Mouse (Mus musculus) liver, embryonic 11.5 days (tissue): ENCODE data around the gene Zmat3. TPM values are rescaled to one million over a fixed set of nuclear protein-coding genes. Genes with fewer than 3 reads are reported as not detected.

Experiments
- ATAC-seq: fragments of 200-750 bp; cut with Nextera tagmentation; replicated peaks from 2 replicates; pipeline ENCODE4 v1.8.0; 2017; ENCODE audit warnings: moderate number of reproducible peaks, mild to moderate bottlenecking, moderate TSS enrichment, moderate library complexity; ENCODE audit not compliant: low FRiP score
- DNase-seq: peaks from one replicate; pipeline ENCODE4 v3.0.0-alpha.2; 2017; ENCODE audit warnings: low spot score
- H3K27ac ChIP-seq: fragments of 300-500 bp; sonication (generic); 2 replicates; pipeline ENCODE4 v1.5.1; 2014; ENCODE audit warnings: mild to moderate bottlenecking, low read depth, low read length, control low read depth
- H3K27me3 ChIP-seq: fragments of 300-500 bp; sonication (generic); replicated peaks from 2 replicates; pipeline ENCODE4 v1.6.1; 2014; ENCODE audit warnings: low read length, mixed read lengths; ENCODE audit not compliant: control insufficient read depth, insufficient read depth
- H3K36me3 ChIP-seq: fragments of 300-500 bp; sonication (generic); 2 replicates; pipeline ENCODE4 v1.6.1; 2014; ENCODE audit warnings: mild to moderate bottlenecking, low read length, moderate library complexity, mixed read lengths; ENCODE audit not compliant: control insufficient read depth, insufficient read depth
- H3K4me1 ChIP-seq: fragments of 300-500 bp; sonication (generic); replicated peaks from 2 replicates; pipeline ENCODE4 v1.6.1; 2014; ENCODE audit warnings: low read length, mixed read lengths; ENCODE audit not compliant: control insufficient read depth, insufficient read depth
- H3K4me2 ChIP-seq: fragments of 300-500 bp; sonication (generic); 2 replicates; pipeline ENCODE4 v1.6.1; 2014; ENCODE audit warnings: mild to moderate bottlenecking, control low read depth, moderate library complexity
- H3K4me3 ChIP-seq: fragments of 300-500 bp; sonication (generic); 2 replicates; pipeline ENCODE4 v1.5.1; 2014; ENCODE audit warnings: low read depth, low read length, control low read depth
- H3K9ac ChIP-seq: fragments of 300-500 bp; sonication (generic); 2 replicates; pipeline ENCODE4 v1.6.1; 2014; ENCODE audit warnings: low read depth, low read length, control low read depth
- H3K9me3 ChIP-seq: fragments of 300-500 bp; sonication (generic); 2 replicates; pipeline ENCODE4 v1.6.1; 2016; ENCODE audit warnings: low read length, inconsistent platforms, mixed read lengths; ENCODE audit not compliant: control insufficient read depth
- WGBS: fragments of 180-500 bp; shearing (Covaris S2); extraction: QIAGEN DNeasy Blood & Tissue Kit; methylation state at CpG from one replicate; pipeline ENCODE4 v1.1.7; 2014; 5-methylcytosine and 5-hydroxymethylcytosine counted together
- polyA plus RNA-seq: library from polyadenylated mRNA; unstranded; fragments of >200 nt; fragmentation: Nextera tagmentation; extraction: Ambion mirVana; gene quantifications from 2 replicates; pipeline ENCODE4 v1.2.1, GENCODE M21; 2014

The Zmat3 gene
- polyA plus RNA-seq: 1.8 and 2.8 TPM in 2 replicates

GRCm38 (mm10) chr3:32365546-32366245, at the start of gene Zmat3:
Zmat3 (minus strand) TSS chr3:32366014.
- H3K9me3 ChIP-seq: no peaks in the 10 kb centered on the region
- DNase-seq (peak; percentile 82), ATAC-seq (peak; percentile 77)
- no peak within 1 kb of the TSS; the same call in 1 of the 2 replicates for H3K27ac ChIP-seq
- H3K36me3 ChIP-seq: no peaks in the 10 kb centered on the region
- H3K4me2 ChIP-seq: peak within 1 kb of the TSS; percentile 94
- H3K9ac ChIP-seq: peak within 1 kb of the TSS; percentile 74
- peaks cover 4% of the 10 kb centered on the region; the same call in 1 of the 2 replicates for H3K4me1 ChIP-seq
- peaks cover 6% of the 10 kb centered on the region for H3K27me3 ChIP-seq
- peak within 1 kb of the TSS; percentile 90 for H3K4me3 ChIP-seq
- WGBS: 3% methylated on average over 38 of the region's 48 CpGs

DNA sequence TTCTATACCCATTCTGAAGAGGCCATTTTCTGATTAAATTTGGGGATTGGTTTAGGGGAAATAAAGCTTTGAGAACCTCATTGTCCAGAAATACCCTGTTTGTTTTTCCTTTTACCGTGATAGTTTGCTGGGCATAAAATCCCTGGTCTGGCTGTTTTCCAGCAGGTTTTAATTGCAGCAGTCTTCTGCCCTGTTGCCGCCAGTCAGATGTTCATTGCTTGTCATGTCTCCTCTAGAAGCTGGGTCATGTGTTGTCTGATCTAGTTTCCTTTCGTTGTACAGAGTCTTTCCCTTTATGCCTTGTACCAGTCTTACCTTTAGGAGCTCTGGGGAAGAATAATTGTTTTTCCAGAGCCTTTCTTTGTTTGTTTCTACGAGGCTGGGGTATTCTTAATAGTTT, 48.6 kb upstream of the Zmat3 start:
- Histone ChIP-seq H3K4me2 (no peak overlapping the region), H3K36me3 (no peaks in the 10 kb centered on the region), H3K27me3 (no peaks in the 10 kb centered on the region), H3K27ac (no peak overlapping the region), H3K4me1 (no peaks in the 10 kb centered on the region; the same call in 1 of the 2 replicates), H3K9ac (no peak overlapping the region), H3K9me3 (no peaks in the 10 kb centered on the region), H3K4me3 (no peak overlapping the region)
- DNase-seq (no peak), ATAC-seq (no peak)
- 68% methylated on average over 4 of the region's 4 CpGs for WGBS

- H3K36me3 ChIP-seq: no peaks in the 10 kb centered on the region
- H3K9me3 ChIP-seq: no peaks in the 10 kb centered on the region
- H3K27me3 ChIP-seq: no peaks in the 10 kb centered on the region
- 75% methylated on average over 7 of the region's 7 CpGs for WGBS
- H3K9ac ChIP-seq: no peak overlapping the region
- H3K4me2 ChIP-seq: no peak overlapping the region
- no peak overlapping the region for H3K4me3 ChIP-seq
- ATAC-seq: no peak
- DNase-seq: no peak
- H3K27ac ChIP-seq: no peak overlapping the region
- peaks cover 8% of the 10 kb centered on the region for H3K4me1 ChIP-seq
Measured at GRCm38 (mm10) chr3:32412502-32413044, 46.8 kb upstream of the Zmat3 start.

- Histone ChIP-seq H3K4me3 (no peak overlapping the region), H3K9me3 (no peaks in the 10 kb centered on the region), H3K27me3 (no peaks in the 10 kb centered on the region), H3K36me3 (no peaks in the 10 kb centered on the region), H3K4me1 (peaks cover 20% of the 10 kb centered on the region), H3K9ac (no peak overlapping the region), H3K27ac (no peak overlapping the region), H3K4me2 (no peak overlapping the region)
- DNase-seq: no peak
- ATAC-seq: no peak
- WGBS: 75% methylated on average over 3 of the region's 3 CpGs
Measured at GRCm38 (mm10) chr3:32408811-32409273, 43.0 kb upstream of the Zmat3 start.

- DNase-seq: no peak
- Histone ChIP-seq H3K27ac (no peak overlapping the region), H3K4me2 (no peak overlapping the region; the same call in 1 of the 2 replicates), H3K27me3 (no peaks in the 10 kb centered on the region), H3K36me3 (no peaks in the 10 kb centered on the region), H3K9ac (no peak overlapping the region), H3K4me3 (no peak overlapping the region), H3K9me3 (no peaks in the 10 kb centered on the region), H3K4me1 (peaks cover 20% of the 10 kb centered on the region)
- ATAC-seq: no peak
- WGBS: 57% methylated on average over 6 of the region's 6 CpGs
Measured at GRCm38 (mm10) chr3:32406804-32407203, 41.0 kb upstream of the Zmat3 start.

GRCm38 (mm10) chr3:32405699-32406098, 39.9 kb upstream of the Zmat3 start:
- H3K4me1 ChIP-seq: peaks cover 24% of the 10 kb centered on the region
- H3K4me2 ChIP-seq: no peak overlapping the region
- H3K27me3 ChIP-seq: no peaks in the 10 kb centered on the region
- DNase-seq (no peak), ATAC-seq (no peak)
- no peaks in the 10 kb centered on the region for H3K36me3 ChIP-seq
- no peak overlapping the region for H3K9ac ChIP-seq
- H3K27ac ChIP-seq: no peak overlapping the region
- H3K4me3 ChIP-seq: no peak overlapping the region
- 66% methylated on average over 1 of the region's 1 CpGs for WGBS
- H3K9me3 ChIP-seq: no peaks in the 10 kb centered on the region

- 79% methylated on average over 7 of the region's 7 CpGs for WGBS
- Histone ChIP-seq H3K9me3 (no peaks in the 10 kb centered on the region), H3K9ac (no peak overlapping the region), H3K36me3 (no peaks in the 10 kb centered on the region), H3K4me2 (no peak overlapping the region), H3K27ac (no peak overlapping the region), H3K27me3 (no peaks in the 10 kb centered on the region), H3K4me1 (peaks cover 34% of the 10 kb centered on the region), H3K4me3 (no peak overlapping the region)
- ATAC-seq (no peak), DNase-seq (no peak)
Measured at GRCm38 (mm10) chr3:32402990-32403885, 37.4 kb upstream of the Zmat3 start.

GRCm38 (mm10) chr3:32401591-32401990, 35.8 kb upstream of the Zmat3 start:
- no peak overlapping the region for H3K4me2 ChIP-seq
- H3K9me3 ChIP-seq: no peaks in the 10 kb centered on the region
- H3K36me3 ChIP-seq: no peaks in the 10 kb centered on the region
- no peak overlapping the region for H3K27ac ChIP-seq
- no peak for DNase-seq
- no peak overlapping the region for H3K9ac ChIP-seq
- peaks cover 34% of the 10 kb centered on the region for H3K4me1 ChIP-seq
- WGBS: 76% methylated on average over 3 of the region's 3 CpGs
- no peak for ATAC-seq
- no peak overlapping the region for H3K4me3 ChIP-seq
- no peaks in the 10 kb centered on the region for H3K27me3 ChIP-seq
